Mouse (Mus musculus) lung, postnatal 0 days (tissue): ENCODE measurements around the gene Mapk13.

Experiments used
- CTCF ChIP-seq: IDR thresholded peaks from 2 replicates; pipeline ENCODE4 v1.5.1; 2016; ENCODE audit warnings: antibody characterized with exemption, mild to moderate bottlenecking
- EP300 ChIP-seq: IDR thresholded peaks from 2 replicates; pipeline ENCODE4 v1.6.1; 2016; ENCODE audit warnings: antibody characterized with exemption, mild to moderate bottlenecking, control low read depth

DNA sequence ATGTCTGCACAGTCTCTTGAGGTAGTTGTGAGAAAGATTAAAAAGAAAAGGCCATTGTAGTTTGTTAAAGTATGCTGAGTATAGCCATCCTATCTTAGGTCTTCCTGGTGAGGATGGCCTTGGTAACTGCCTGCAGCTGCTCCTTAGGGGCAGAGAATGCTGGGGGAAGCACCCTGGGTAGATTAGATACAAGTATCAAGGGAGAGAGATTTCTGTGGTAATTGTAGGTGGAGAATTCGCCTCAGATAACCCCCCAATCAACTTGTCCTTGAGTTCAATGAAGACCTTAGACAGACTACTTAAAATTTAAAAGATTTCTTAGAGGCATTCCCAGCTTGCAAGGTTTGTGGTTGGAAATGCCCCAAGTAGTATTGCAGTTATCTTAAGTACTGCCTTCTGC is 34.2 kb downstream of the Mapk13 start:
- TF ChIP-seq EP300 (no peak), CTCF (no peak)
